Mouse (Mus musculus): ENCODE data around the gene Ccdc122.

DNA sequence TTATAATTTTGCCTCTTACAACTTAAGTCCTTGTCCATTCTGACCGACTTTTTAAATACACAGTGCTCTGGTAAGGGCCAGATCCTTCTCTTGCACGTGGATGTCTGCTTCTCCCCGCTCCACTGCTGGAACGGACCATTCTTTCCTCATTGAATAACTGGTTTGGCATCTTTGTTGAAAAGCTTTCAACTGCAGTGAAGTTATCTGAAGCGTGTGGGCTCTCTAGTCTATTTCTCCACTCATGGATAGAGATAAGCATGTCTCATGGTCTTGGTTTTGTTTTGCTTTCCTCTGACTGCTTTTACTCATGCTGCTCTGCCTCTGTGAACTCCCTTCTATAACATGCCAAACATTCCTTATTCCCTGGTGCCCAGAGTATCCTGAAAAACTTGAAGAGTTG lies 4.1 kb upstream of the Ccdc122 start:
- TF ChIP-seq CTCF (IDR thresholded peaks at IDR 0.05; ENCODE audit: borderline replicate concordance, control insufficient read depth, extremely low read depth, insufficient read depth, low read length, poor library complexity) (no peak), POLR2A (IDR thresholded peaks at IDR 0.05; ENCODE audit: control insufficient read depth, extremely low read depth, insufficient read depth, low read length, poor library complexity) (no peak)

All from thymus, adult 2 months (tissue).